Mouse (Mus musculus): ENCODE results near the gene Mapk11. TPM values are rescaled to one million over a fixed set of nuclear protein-coding genes. Genes with fewer than 3 reads are reported as not detected.
A peak's percentile ranks its signal among the peaks of the same experiment; 100 is the strongest.

Mapk11 gene
- polyA plus RNA-seq, 1 experiment, result 7.3 TPM

- Histone ChIP-seq H3K4me3 (ENCODE audit: insufficient read depth, low read length) (peak overlapping the region; percentile 87; the same call in 1 of the 2 replicates), H3K27ac (ENCODE audit: insufficient read depth, low read length) (no peak overlapping the region), H3K4me1 (ENCODE audit: control insufficient read depth, insufficient read depth, low read length) (peaks cover 8% of the 10 kb centered on the region)
- TF ChIP-seq POLR2A (IDR thresholded peaks at IDR 0.05; ENCODE audit: low read depth, low read length) (no peak), CTCF (IDR thresholded peaks at IDR 0.05; ENCODE audit: borderline replicate concordance, insufficient read depth, low read length) (0 out of 2 replicates have a peak, but pooled peaks have one; percentile 3)
Measured at GRCm38 (mm10) chr15:89123595-89123994, 25.8 kb downstream of the Mapk11 start.

GRCm38 (mm10) chr15:89122649-89123366 is 26.6 kb downstream of the Mapk11 start, which contains the start of gene Tubgcp6:
Gene Tubgcp6, minus strand, starts transcription at chr15:89123112.
- H3K27ac ChIP-seq (ENCODE audit: insufficient read depth, low read length), result no peak within 1 kb of the TSS
- H3K4me1 ChIP-seq (ENCODE audit: control insufficient read depth, insufficient read depth, low read length), result peaks cover 8% of the 10 kb centered on the region
- TF ChIP-seq CTCF (IDR thresholded peaks at IDR 0.05; ENCODE audit: borderline replicate concordance, insufficient read depth, low read length) (no peak), POLR2A (IDR thresholded peaks at IDR 0.05; ENCODE audit: low read depth, low read length) (peak; percentile 78)
- H3K4me3 ChIP-seq (ENCODE audit: insufficient read depth, low read length), result peak within 1 kb of the TSS; percentile 87

GRCm38 (mm10) chr15:89118007-89118406 is 31.4 kb downstream of the Mapk11 start:
- H3K4me1 ChIP-seq (ENCODE audit: control insufficient read depth, insufficient read depth, low read length), result peaks cover 5% of the 10 kb centered on the region
- TF ChIP-seq CTCF (IDR thresholded peaks at IDR 0.05; ENCODE audit: borderline replicate concordance, insufficient read depth, low read length) (no peak), POLR2A (IDR thresholded peaks at IDR 0.05; ENCODE audit: low read depth, low read length) (no peak)
- H3K4me3 ChIP-seq (ENCODE audit: insufficient read depth, low read length), result no peak overlapping the region
- H3K27ac ChIP-seq (ENCODE audit: insufficient read depth, low read length), result no peak overlapping the region

- TF ChIP-seq CTCF (IDR thresholded peaks at IDR 0.05; ENCODE audit: borderline replicate concordance, insufficient read depth, low read length), result no peak
- TF ChIP-seq POLR2A (IDR thresholded peaks at IDR 0.05; ENCODE audit: low read depth, low read length), result no peak
- H3K4me3 ChIP-seq (ENCODE audit: insufficient read depth, low read length), result no peak overlapping the region
- no peak overlapping the region for H3K27ac ChIP-seq (ENCODE audit: insufficient read depth, low read length)
- H3K4me1 ChIP-seq (ENCODE audit: control insufficient read depth, insufficient read depth, low read length), result no peaks in the 10 kb centered on the region
Measured at GRCm38 (mm10) chr15:89110147-89110546, 39.3 kb downstream of the Mapk11 start.

- H3K4me1 ChIP-seq (ENCODE audit: control insufficient read depth, insufficient read depth, low read length), result no peaks in the 10 kb centered on the region
- no peak overlapping the region for H3K4me3 ChIP-seq (ENCODE audit: insufficient read depth, low read length)
- no peak overlapping the region for H3K27ac ChIP-seq (ENCODE audit: insufficient read depth, low read length)
- TF ChIP-seq POLR2A (IDR thresholded peaks at IDR 0.05; ENCODE audit: low read depth, low read length) (no peak), CTCF (IDR thresholded peaks at IDR 0.05; ENCODE audit: borderline replicate concordance, insufficient read depth, low read length) (no peak)
Measured at GRCm38 (mm10) chr15:89106976-89107375, 42.5 kb downstream of the Mapk11 start.

- Histone ChIP-seq H3K4me1 (ENCODE audit: control insufficient read depth, insufficient read depth, low read length) (no peaks in the 10 kb centered on the region), H3K27ac (ENCODE audit: insufficient read depth, low read length) (no peak overlapping the region), H3K4me3 (ENCODE audit: insufficient read depth, low read length) (no peak overlapping the region)
- TF ChIP-seq CTCF (IDR thresholded peaks at IDR 0.05; ENCODE audit: borderline replicate concordance, insufficient read depth, low read length), result no peak
- no peak for TF ChIP-seq POLR2A (IDR thresholded peaks at IDR 0.05; ENCODE audit: low read depth, low read length)
Measured at GRCm38 (mm10) chr15:89106073-89106472, 43.4 kb downstream of the Mapk11 start.

GRCm38 (mm10) chr15:89104425-89104824 is 45.0 kb downstream of the Mapk11 start:
- no peak for TF ChIP-seq POLR2A (IDR thresholded peaks at IDR 0.05; ENCODE audit: low read depth, low read length)
- TF ChIP-seq CTCF (IDR thresholded peaks at IDR 0.05; ENCODE audit: borderline replicate concordance, insufficient read depth, low read length), result no peak
- no peak overlapping the region for H3K27ac ChIP-seq (ENCODE audit: insufficient read depth, low read length)
- H3K4me1 ChIP-seq (ENCODE audit: control insufficient read depth, insufficient read depth, low read length), result no peaks in the 10 kb centered on the region
- no peak overlapping the region for H3K4me3 ChIP-seq (ENCODE audit: insufficient read depth, low read length)

GRCm38 (mm10) chr15:89103921-89104320 is 45.5 kb downstream of the Mapk11 start:
- no peak for TF ChIP-seq POLR2A (IDR thresholded peaks at IDR 0.05; ENCODE audit: low read depth, low read length)
- H3K4me3 ChIP-seq (ENCODE audit: insufficient read depth, low read length), result no peak overlapping the region
- no peaks in the 10 kb centered on the region for H3K4me1 ChIP-seq (ENCODE audit: control insufficient read depth, insufficient read depth, low read length)
- no peak overlapping the region for H3K27ac ChIP-seq (ENCODE audit: insufficient read depth, low read length)

- H3K27ac ChIP-seq (ENCODE audit: insufficient read depth, low read length), result no peak overlapping the region
- H3K4me1 ChIP-seq (ENCODE audit: control insufficient read depth, insufficient read depth, low read length), result no peaks in the 10 kb centered on the region
- no peak overlapping the region for H3K4me3 ChIP-seq (ENCODE audit: insufficient read depth, low read length)
- TF ChIP-seq CTCF (IDR thresholded peaks at IDR 0.05; ENCODE audit: borderline replicate concordance, insufficient read depth, low read length) (no peak), POLR2A (IDR thresholded peaks at IDR 0.05; ENCODE audit: low read depth, low read length) (no peak)
Measured at GRCm38 (mm10) chr15:89102646-89103045, 46.8 kb downstream of the Mapk11 start.

GRCm38 (mm10) chr15:89100823-89101222 is 48.6 kb downstream of the Mapk11 start:
- Histone ChIP-seq H3K4me1 (ENCODE audit: control insufficient read depth, insufficient read depth, low read length) (no peaks in the 10 kb centered on the region), H3K27ac (ENCODE audit: insufficient read depth, low read length) (no peak overlapping the region), H3K4me3 (ENCODE audit: insufficient read depth, low read length) (no peak overlapping the region)
- TF ChIP-seq POLR2A (IDR thresholded peaks at IDR 0.05; ENCODE audit: low read depth, low read length) (no peak), CTCF (IDR thresholded peaks at IDR 0.05; ENCODE audit: borderline replicate concordance, insufficient read depth, low read length) (no peak)
